Mouse (Mus musculus) limb, embryonic 15.5 days (tissue): Measurements from ENCODE around the gene Rnf186. TPM values are rescaled to one million over a fixed set of nuclear protein-coding genes. Genes with fewer than 3 reads are reported as not detected.

ENCODE experiments used
- polyA plus RNA-seq: library from polyadenylated mRNA; unstranded; fragments of >200 nt; fragmentation: Nextera tagmentation; extraction: Ambion mirVana; gene quantifications from 2 replicates; pipeline ENCODE4 v1.2.1, GENCODE M21; 2015

The Rnf186 gene
- polyA plus RNA-seq, 1 experiment from 2014 or later = 0.19 TPM

Other genes starting within 250 kb of the Rnf186 start
- gene Pla2g2c, start 242.3 kb upstream of the Rnf186 start, polyA plus RNA-seq = 0.24 TPM in 1 of 2 replicates, not detected in the other
- 0.43 and 0.54 TPM in 2 replicates for gene Ubxn10, start 229.9 kb upstream of the Rnf186 start, polyA plus RNA-seq
- 60.8 and 64.7 TPM in 2 replicates for gene Pla2g2f, start 209.5 kb upstream of the Rnf186 start, polyA plus RNA-seq
- 0.26 and 0.51 TPM in 2 replicates for gene Pla2g2d, start 191.4 kb upstream of the Rnf186 start, polyA plus RNA-seq
- 1.3 and 1.7 TPM in 2 replicates for gene Pla2g5, start 103.6 kb upstream of the Rnf186 start, polyA plus RNA-seq
- gene Gm13030, start 93.1 kb upstream of the Rnf186 start, polyA plus RNA-seq = not detected in 2 replicates
- gene Pla2g2e, start 89.2 kb upstream of the Rnf186 start, polyA plus RNA-seq = not detected in 2 replicates
- gene Otud3, start 53.2 kb upstream of the Rnf186 start, polyA plus RNA-seq = 2.6 and 2.8 TPM in 2 replicates
- gene Tmco4, start 5.8 kb downstream of the Rnf186 start, polyA plus RNA-seq = 5.3 and 5.5 TPM in 2 replicates
- gene Htr6, start 108.5 kb downstream of the Rnf186 start, polyA plus RNA-seq = 0.15 TPM in 1 of 2 replicates, not detected in the other
- gene Nbl1, start 125.9 kb downstream of the Rnf186 start, polyA plus RNA-seq = 148 and 155 TPM in 2 replicates
- gene Minos1, start 164.0 kb downstream of the Rnf186 start, polyA plus RNA-seq = 428 and 467 TPM in 2 replicates
- 399 and 425 TPM in 2 replicates for gene Capzb, start 225.8 kb downstream of the Rnf186 start, polyA plus RNA-seq